Mouse (Mus musculus) ES-E14 (cell line): ENCODE results near the gene Nell2. TPM values are rescaled to one million over a fixed set of nuclear protein-coding genes. Genes with fewer than 3 reads are reported as not detected.

Experiments
- DNase-seq: peaks from one replicate; pipeline ENCODE4 v3.0.0-alpha.2; 2013; ENCODE audit warnings: low read depth, low spot score
- H3K27ac ChIP-seq: 2 replicates; pipeline ENCODE4 v1.5.1; 2012; ENCODE audit warnings: low read depth, mild to moderate bottlenecking, low read length, moderate library complexity, mixed read lengths; ENCODE audit not compliant: poor library complexity, insufficient read depth, severe bottlenecking
- H3K36me3 ChIP-seq: 2 replicates; pipeline ENCODE4 v1.6.1; 2012; ENCODE audit warnings: mild to moderate bottlenecking, low read length, moderate library complexity, mixed read lengths; ENCODE audit not compliant: control insufficient read depth, poor library complexity, insufficient read depth, severe bottlenecking
- H3K4me1 ChIP-seq, 2 experiments: fragments of 150-350 bp in 1 of 2; sonication (generic) in 1 of 2; 2 replicates each; pipeline ENCODE4 v1.6.1; 2012; ENCODE audit warnings: low read length in 2 of 2, mild to moderate bottlenecking in 1 of 2, mixed read lengths in 1 of 2; ENCODE audit not compliant: control insufficient read depth in 2 of 2, insufficient read depth in 2 of 2, poor library complexity in 1 of 2
- H3K4me3 ChIP-seq, 2 experiments: fragments of 150-350 bp in 1 of 2; sonication (generic) in 1 of 2; 2 replicates each; pipeline ENCODE4 v1.5.1; 2012; ENCODE audit warnings: low read length in 2 of 2, low read depth in 1 of 2, mild to moderate bottlenecking in 1 of 2, mixed read lengths in 1 of 2; ENCODE audit not compliant: insufficient read depth in 1 of 2, poor library complexity in 1 of 2, severe bottlenecking in 1 of 2
- H3K9ac ChIP-seq: 2 replicates; pipeline ENCODE4 v1.6.1; 2012; ENCODE audit warnings: low read depth, mild to moderate bottlenecking, low read length, mixed read lengths; ENCODE audit not compliant: poor library complexity, insufficient read depth, severe bottlenecking
- H3K9me3 ChIP-seq: fragments of 150-350 bp; sonication (generic); 2 replicates; pipeline ENCODE4 v1.6.1; 2012; ENCODE audit warnings: low read depth, mild to moderate bottlenecking, low read length; ENCODE audit not compliant: control insufficient read depth, insufficient read depth
- CHD2 ChIP-seq: IDR thresholded peaks from 2 replicates; pipeline ENCODE4 v1.6.1; 2014; ENCODE audit warnings: mild to moderate bottlenecking, low read depth, low read length, inconsistent platforms
- HCFC1 ChIP-seq: IDR thresholded peaks from 2 replicates; pipeline ENCODE4 v1.6.1; 2012; ENCODE audit warnings: low read length, inconsistent platforms, borderline replicate concordance; ENCODE audit not compliant: insufficient read depth
- MAFK ChIP-seq: IDR thresholded peaks from 2 replicates; pipeline ENCODE4 v1.6.1; 2014; ENCODE audit warnings: mild to moderate bottlenecking, low read depth, low read length, inconsistent platforms; ENCODE audit not compliant: insufficient read depth
- ZC3H11A ChIP-seq: IDR thresholded peaks from 2 replicates; pipeline ENCODE4 v1.6.1; 2012; ENCODE audit warnings: low read depth, mild to moderate bottlenecking, inconsistent platforms, low read length, borderline replicate concordance
- ZNF384 ChIP-seq: IDR thresholded peaks from 2 replicates; pipeline ENCODE4 v1.6.1; 2012; ENCODE audit warnings: low read depth, low read length, inconsistent platforms
- in situ Hi-C, 2 experiments: fragments of 600-800 bp; cut with MboI; formaldehyde crosslinking; loops; one replicate each; pipeline ENCODE4 v1.15.1; 2025; ENCODE audit warnings: low sequenced_read_pairs in 2 of 2, inconsistent platforms in 1 of 2; ENCODE audit not compliant: unreplicated experiment in 2 of 2
- total RNA-seq: library from RNA; depleted of rRNA; stranded (reverse); fragments of 300-350 nt; gene quantifications from 2 replicates; pipeline ENCODE4 v1.2.3, GENCODE M21; 2012

Gene Nell2
- total RNA-seq, 1 experiment: 3.4 TPM

GRCm38 (mm10) chr15:95275553-95275952 is 252.8 kb downstream of the Nell2 start:
- in situ Hi-C loops: no loop called here
- no peak overlapping the region for H3K4me3 ChIP-seq
- TF ChIP-seq CHD2: no peak
- TF ChIP-seq ZC3H11A: no peak
- no peak for TF ChIP-seq MAFK
- no peak for TF ChIP-seq HCFC1
- TF ChIP-seq ZNF384: no peak
- no peaks in the 10 kb centered on the region for H3K9me3 ChIP-seq
- no peak overlapping the region for H3K27ac ChIP-seq
- H3K36me3 ChIP-seq: no peaks in the 10 kb centered on the region
- no peak for DNase-seq
- no peak overlapping the region for H3K9ac ChIP-seq
- no peaks in the 10 kb centered on the region for H3K4me1 ChIP-seq

- Histone ChIP-seq H3K27ac (no peak overlapping the region), H3K4me3 (no peak overlapping the region), H3K9ac (no peak overlapping the region), H3K9me3 (no peaks in the 10 kb centered on the region), H3K36me3 (no peaks in the 10 kb centered on the region), H3K4me1 (no peaks in the 10 kb centered on the region)
- in situ Hi-C loops: no loop called here
- DNase-seq: no peak
- no peak for TF ChIP-seq ZNF384
- no peak for TF ChIP-seq MAFK
- no peak for TF ChIP-seq ZC3H11A
- TF ChIP-seq HCFC1: no peak
- TF ChIP-seq CHD2: no peak
Measured at GRCm38 (mm10) chr15:95273236-95273635, 255.1 kb downstream of the Nell2 start.

GRCm38 (mm10) chr15:95272167-95272566 is 256.2 kb downstream of the Nell2 start:
- DNase-seq: no peak
- H3K4me3 ChIP-seq: no peak overlapping the region
- no peaks in the 10 kb centered on the region for H3K4me1 ChIP-seq
- H3K9me3 ChIP-seq: no peaks in the 10 kb centered on the region
- in situ Hi-C loops: no loop called here
- no peak overlapping the region for H3K9ac ChIP-seq
- H3K36me3 ChIP-seq: no peaks in the 10 kb centered on the region
- no peak overlapping the region for H3K27ac ChIP-seq
- no peak for TF ChIP-seq ZNF384
- no peak for TF ChIP-seq HCFC1
- no peak for TF ChIP-seq MAFK
- no peak for TF ChIP-seq CHD2
- TF ChIP-seq ZC3H11A: no peak

- H3K4me3 ChIP-seq: no peak overlapping the region
- H3K27ac ChIP-seq: no peak overlapping the region
- TF ChIP-seq CHD2 (no peak), ZNF384 (no peak)
- H3K4me1 ChIP-seq: no peaks in the 10 kb centered on the region
- no peak for DNase-seq
- H3K36me3 ChIP-seq: no peaks in the 10 kb centered on the region
- no peak overlapping the region for H3K9ac ChIP-seq
- H3K9me3 ChIP-seq: no peaks in the 10 kb centered on the region
- in situ Hi-C loops: no loop called here
Measured at GRCm38 (mm10) chr15:95259671-95260450, 268.5 kb downstream of the Nell2 start.

GRCm38 (mm10) chr15:95257131-95257530 is 271.2 kb downstream of the Nell2 start:
- Histone ChIP-seq H3K9ac (no peak overlapping the region), H3K9me3 (no peaks in the 10 kb centered on the region), H3K36me3 (no peaks in the 10 kb centered on the region), H3K27ac (no peak overlapping the region), H3K4me3 (no peak overlapping the region), H3K4me1 (no peaks in the 10 kb centered on the region)
- in situ Hi-C loops: no loop called here
- TF ChIP-seq CHD2: no peak
- no peak for TF ChIP-seq HCFC1
- TF ChIP-seq MAFK: no peak
- TF ChIP-seq ZC3H11A: no peak
- no peak for TF ChIP-seq ZNF384
- DNase-seq: no peak
